Mouse (Mus musculus) thymus, postnatal 14 days (tissue): ENCODE data around the gene Kif21b.

ENCODE experiments used
- DNase-seq: peaks from one replicate; pipeline ENCODE4 v3.0.0; 2021

Kif21b gene

GRCm38 (mm10) chr1:136128944-136129589 is 2.1 kb upstream of the Kif21b start:
- DNase-seq: no peak

DNA sequence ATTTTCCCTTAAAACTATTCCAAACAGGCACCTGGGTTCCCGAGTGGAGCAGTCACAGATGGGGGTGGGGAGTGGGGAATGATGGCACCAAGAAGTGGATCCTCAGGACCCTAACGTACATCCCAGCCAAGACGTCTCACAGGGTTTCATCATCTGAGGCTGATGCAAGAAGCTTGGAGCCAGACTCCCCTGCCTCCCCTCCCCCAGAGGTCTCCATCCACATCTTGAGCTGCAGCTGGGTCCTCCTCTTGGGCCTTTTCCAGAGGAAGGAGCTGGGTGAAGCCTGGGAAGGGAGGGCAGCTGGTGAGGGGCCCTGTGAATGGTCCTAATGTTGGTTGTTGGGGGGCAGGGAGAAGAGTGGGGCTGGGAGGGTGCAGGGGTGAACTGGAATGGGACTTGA is 1.1 kb upstream of the Kif21b start:
- no peak for DNase-seq

- DNase-seq: peak; percentile 59
Observed at GRCm38 (mm10) chr1:136131603-136132291, 558 bp downstream of the Kif21b start.

DNA sequence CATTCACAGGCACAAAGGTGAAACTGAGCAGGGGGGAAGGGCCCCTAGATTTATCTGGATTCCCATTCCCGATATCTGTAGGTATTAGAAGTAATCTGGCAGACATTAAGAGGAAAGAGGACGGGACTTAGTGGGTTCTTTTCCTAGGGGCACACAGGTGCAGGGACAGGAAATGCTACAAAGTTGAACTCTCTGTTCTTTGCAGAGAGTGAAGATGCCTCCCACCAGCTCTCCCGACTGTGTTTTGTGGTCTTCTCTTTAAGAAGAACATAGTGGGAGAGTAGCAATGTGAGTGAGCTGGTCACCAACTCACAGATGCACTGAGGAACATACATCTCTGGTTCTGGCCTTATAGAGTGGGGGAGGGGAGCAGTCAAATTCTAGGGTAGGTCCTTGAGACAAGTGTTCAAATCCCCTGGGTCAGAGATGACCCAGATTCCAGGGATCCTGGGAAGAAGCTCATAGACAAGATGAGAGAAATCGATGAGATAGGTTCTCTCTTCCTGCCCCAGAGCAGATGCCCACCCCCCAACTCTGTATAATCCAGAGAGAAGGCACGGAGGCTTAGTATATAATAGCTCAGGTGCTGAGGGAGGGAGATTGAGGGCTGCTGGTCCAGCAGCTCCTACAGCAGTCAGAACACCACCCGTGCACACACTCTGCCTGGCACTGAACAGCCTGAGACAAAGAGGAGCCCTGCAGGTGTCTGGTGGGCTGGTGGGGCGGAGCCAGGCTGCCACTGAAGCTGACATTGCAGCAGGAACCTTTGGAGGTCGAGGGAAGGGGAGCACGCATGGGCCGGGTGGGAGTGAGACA is 1.4 kb downstream of the Kif21b start:
- peak; percentile 91 for DNase-seq

GRCm38 (mm10) chr1:136133570-136134240 is 2.5 kb downstream of the Kif21b start:
- peak; percentile 36 for DNase-seq

GRCm38 (mm10) chr1:136134547-136134946 is 3.4 kb downstream of the Kif21b start:
- DNase-seq: peak; percentile 65

- peak; percentile 90 for DNase-seq
Observed at GRCm38 (mm10) chr1:136135046-136135445, 3.9 kb downstream of the Kif21b start.

DNA sequence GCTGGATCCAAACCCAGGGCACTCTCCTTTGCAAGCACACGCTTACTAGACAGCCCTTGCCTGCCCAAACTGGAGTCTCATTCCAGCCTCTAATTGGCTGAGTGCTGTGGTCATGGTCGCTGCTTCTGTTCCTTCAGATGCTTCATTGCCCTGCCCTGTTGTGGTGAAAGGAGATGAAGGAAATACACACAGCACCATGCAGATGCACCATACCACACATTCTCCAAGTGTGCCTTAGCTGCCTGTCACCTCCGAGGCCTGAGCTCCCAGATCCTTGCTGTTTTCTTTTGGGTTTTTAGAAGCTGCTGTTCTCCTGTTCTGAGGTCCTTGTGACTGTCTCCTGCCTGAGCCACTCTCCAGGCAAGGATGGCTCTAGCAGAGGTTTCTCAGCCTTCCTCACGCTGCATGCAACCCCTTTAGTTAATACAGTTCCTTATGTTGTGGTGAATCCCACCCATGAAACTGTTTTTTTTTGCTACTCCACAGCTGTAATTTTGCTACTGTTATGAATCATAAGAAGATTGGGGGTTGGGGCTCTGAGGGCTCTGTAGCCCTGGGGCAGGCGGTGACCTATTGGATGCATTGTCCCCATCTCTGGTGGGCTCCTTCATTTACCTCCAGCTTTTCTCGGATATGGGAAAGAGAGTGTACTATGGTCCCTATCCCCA is 4.7 kb downstream of the Kif21b start:
- DNase-seq: peak; percentile 46

DNA sequence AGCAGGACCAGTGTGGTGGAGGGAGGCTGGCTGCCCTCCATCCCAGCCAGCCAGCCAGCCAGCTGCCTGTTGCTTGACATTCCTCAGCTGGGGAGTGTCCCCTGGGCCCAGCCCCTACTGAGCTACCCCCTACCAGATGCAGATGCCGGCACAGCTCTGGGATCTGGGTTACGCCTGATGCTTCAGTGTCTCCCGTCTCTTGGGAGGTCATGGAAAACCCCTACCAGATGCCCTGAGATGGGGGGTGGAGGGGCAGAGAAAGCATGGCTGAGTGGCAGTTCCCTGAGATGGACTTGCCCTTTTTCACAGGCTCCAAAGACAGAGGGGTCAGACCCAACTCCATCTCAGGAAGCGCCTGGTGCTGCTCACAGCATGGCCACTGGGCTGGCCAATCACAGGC is 5.4 kb downstream of the Kif21b start:
- DNase-seq: no peak

- no peak for DNase-seq
Observed at GRCm38 (mm10) chr1:136137071-136137531, 5.9 kb downstream of the Kif21b start.

GRCm38 (mm10) chr1:136137575-136137974 is 6.4 kb downstream of the Kif21b start:
- DNase-seq: peak; percentile 72

DNA sequence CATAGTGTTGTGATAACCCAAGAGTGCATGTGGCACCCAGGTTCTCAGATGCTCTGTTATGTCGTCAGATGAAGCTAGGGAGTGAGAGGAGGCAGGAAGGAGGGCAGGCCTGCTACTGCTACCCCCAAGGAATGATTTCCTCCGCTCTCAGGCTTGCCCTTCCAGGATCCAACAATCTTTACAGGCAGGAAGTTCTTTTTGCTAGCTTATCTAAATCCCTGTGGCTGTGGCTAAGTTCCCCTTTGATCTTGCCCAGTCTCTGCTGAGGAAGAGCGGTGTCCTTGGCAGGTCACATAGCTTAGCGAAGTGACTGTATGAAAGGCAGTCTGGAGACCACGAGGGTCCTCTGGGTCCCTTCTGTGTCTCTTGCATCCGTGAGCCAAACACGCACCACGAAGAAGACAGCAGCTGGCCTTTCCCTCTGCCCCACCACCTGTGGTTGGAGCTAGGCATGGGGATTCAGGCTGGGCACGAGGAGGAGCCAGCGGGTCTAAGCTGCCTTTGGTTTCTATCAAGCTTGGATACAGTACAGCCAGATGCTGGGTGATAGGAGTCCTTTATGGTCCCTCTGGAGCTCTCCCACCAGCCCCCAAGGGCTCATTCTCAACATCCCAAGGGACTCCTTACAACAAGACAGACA is 7.1 kb downstream of the Kif21b start:
- DNase-seq: peak; percentile 38

DNA sequence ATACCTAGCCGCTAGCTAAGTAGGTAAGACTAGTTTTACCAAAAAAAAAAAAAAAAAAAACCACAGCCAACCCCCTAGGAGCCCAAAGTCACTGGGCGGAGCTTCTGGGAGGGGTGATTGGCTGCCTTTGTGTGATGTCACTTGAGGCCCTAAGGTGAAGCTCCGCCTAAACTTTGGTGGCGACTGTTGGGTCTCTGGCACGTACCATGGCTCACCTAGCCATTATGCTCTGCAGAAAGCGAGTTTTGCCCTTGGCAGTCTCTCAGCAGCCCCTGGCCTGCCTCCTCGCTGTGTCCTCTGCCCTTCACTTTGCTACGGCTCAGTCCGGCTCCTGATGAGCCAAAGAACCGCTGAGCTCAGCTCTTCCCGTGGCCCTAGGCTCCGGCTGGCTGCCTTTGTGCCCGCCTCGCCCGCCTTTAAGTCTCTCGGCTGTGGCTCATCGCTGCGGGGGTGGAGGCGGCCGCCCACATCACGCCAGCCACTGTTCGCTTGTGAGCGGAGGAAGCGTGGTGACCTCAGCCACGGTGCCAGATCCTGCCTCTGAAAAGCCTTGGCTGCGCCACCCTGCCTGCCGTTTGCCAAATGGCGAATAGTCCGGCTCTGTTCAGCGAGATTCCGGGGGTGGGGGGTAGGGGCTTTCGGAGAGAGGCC is 8.9 kb downstream of the Kif21b start:
- DNase-seq: peak; percentile 88

DNA sequence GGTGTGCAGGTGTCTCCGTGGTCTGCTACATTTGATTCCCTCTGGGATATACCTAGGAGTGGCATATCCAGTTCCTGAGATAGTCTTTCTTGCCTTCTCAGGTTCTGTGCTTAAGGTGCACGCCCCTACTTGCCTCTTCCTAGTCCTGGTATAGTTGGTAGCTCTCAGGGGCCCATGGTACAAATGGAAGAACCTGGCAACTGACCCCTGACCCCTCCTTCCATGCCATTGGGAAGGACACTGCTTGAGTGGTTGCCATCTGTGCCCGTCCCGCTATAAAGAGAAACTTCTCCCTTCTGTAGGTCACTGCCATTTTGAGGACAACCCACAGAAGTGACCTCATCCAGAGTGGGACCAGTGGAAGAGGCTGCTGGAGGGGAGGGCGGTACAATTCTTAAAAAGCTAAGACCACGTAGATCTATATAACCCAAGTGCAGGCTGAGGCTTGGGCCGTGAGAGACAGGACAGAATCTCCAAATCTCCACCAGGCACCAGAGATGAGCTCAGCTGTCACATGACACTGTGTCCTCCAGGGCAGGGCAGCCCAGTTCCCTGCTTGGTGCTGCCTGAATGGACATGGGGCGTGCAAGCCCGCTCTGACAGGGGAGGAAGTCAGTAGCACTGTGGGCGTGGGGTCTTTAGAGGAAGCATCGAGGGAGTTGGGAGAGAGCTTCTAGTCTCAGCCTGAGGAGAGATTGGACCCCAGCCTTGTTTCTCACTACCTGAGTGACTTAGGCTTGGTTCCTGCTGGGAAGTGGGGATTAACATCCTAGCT is 10.2 kb downstream of the Kif21b start:
- peak; percentile 42 for DNase-seq

DNA sequence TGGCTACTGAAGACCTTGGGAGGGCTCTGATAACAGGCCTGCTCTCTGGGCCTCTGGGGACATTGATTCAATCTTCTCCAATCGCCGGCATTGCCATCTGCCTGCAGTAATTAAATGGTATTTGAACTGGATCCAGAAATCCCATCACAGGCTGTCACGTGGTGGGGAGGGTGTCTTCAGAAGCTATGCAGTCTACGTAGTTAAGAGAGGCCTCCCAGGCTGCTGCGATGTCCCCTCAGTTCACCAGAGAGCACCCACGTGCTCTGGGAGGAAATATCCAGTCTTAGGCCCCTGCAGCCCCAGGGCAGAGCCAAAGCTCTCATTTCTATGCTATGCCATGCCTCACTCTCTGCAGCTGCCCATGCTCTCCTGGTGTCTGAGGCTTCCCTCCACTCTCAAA is 11.1 kb downstream of the Kif21b start:
- no peak for DNase-seq

DNA sequence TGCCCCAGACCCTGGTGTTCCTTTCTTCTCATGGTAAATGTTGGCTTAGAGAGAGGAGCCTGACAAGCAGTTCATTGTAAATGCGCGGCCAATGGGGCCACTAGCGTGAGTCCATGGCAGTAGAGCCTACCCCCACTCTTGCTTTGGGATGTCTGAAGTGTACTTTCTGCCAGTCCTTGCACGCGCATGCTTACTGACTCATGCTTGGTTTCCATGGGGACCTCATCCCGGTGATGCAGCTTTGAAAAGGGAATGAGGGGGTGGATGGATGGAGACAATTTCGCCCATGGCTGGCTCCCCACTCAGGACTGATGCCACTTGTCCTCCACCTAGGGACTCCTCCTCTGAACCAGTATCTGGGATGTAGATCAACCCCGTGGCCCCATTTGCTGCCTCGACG is 12.3 kb downstream of the Kif21b start:
- no peak for DNase-seq

DNA sequence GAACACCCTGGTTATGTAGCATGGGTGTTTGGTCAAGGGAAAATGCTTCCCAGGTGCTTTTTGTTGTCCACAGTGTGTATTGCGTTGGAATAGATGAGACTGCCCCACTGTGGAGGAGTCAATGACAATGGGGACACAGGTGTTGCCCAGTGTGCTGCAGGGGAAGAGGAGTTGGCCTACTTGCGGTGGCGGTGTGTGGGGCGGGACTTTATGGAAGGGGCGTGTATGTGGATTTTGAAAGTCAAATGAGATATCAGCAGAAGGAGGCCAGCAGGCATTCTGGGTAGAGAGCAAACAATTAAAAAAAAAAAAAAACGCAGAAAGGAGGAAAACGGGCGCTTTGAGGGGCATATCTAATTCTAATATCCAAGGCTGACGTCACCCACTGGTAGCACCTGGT is 18.5 kb downstream of the Kif21b start:
- peak; percentile 44 for DNase-seq

DNA sequence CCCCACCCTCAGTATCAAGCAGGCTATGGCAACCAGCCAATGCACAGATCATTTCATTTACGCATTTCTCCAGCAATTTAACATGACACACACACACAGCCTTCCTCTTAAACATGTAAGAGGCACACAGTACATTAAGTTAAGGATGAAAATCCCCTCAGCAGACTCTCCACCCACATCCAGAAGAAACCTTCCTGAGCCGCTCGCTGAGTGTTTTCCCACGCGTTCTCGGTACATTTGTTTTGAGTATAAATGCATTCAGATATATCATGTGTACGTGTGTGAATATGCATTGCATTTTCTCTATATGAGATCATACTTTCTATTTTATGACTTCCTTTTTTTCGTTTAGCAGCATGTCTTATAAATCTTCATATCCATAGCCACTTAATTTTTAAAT is 20.2 kb downstream of the Kif21b start:
- DNase-seq: no peak

GRCm38 (mm10) chr1:136156304-136156703 is 25.1 kb downstream of the Kif21b start:
- DNase-seq: no peak

- no peak for DNase-seq
Observed at GRCm38 (mm10) chr1:136156951-136157350, 25.8 kb downstream of the Kif21b start.

- no peak for DNase-seq
Observed at GRCm38 (mm10) chr1:136159830-136160229, 28.6 kb downstream of the Kif21b start.
